Mouse (Mus musculus) bone marrow, adult 2 months (tissue): ENCODE results near the gene Meiob.

Experiments
- CTCF ChIP-seq: fragments of 200-500 bp; IDR thresholded peaks from 2 replicates; pipeline ENCODE4 v1.5.1; 2011; ENCODE audit warnings: low read length, control low read depth; ENCODE audit not compliant: control insufficient read depth, insufficient read depth
- POLR2A ChIP-seq: fragments of 200-500 bp; IDR thresholded peaks from 2 replicates; pipeline ENCODE4 v1.6.1; 2011; ENCODE audit warnings: low read depth, mild to moderate bottlenecking, control low read depth, low read length, borderline replicate concordance; ENCODE audit not compliant: control insufficient read depth

DNA sequence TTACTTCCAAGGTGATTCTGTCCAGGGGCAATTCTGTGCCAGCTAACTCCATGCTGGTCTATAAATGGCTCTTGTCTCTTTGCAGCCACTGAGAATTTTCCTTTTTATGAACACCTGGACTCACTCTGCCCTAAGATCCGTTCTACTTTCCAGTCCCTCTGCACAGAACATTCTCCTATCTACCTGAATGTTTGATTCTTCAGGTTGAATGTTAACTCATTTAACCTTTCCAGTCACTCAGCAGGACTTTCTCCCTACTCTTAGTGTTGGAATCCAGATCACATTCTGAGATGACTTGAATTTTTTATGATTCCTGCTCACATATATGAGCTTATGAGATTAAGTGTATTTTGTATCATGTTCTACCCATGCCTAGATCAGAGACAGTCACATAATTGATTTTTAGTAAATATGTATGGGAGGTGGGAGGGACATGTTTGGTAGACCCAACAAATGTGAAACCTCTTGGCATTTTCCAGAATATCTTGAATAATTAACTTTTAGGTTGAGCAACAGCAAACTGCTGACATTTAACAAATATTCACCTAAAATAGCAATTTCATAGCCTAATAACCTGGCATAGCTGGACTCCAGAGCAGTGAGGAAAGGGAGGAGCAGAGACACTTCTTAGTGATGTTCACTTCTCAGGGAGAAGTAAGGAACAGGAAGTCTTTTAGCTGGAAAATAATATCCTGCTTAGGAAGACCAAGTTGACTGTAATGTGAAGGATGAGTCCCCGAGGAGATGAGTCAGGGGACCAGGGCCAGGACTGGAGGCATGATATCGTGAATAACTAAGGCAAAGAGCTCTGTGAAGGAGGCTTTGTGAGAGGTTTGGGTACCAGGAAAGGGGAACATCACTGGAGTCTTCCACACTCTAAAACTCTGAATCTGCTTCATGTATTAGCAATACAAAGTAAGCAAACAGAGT is 17.5 kb downstream of the Meiob start:
- no peak for TF ChIP-seq CTCF
- TF ChIP-seq POLR2A: no peak
